Mouse (Mus musculus): ENCODE measurements around the gene Mrgprh. TPM values are rescaled to one million over a fixed set of nuclear protein-coding genes. Genes with fewer than 3 reads are reported as not detected.

Mrgprh gene
- polyA plus RNA-seq, 1 experiment = not detected

DNA sequence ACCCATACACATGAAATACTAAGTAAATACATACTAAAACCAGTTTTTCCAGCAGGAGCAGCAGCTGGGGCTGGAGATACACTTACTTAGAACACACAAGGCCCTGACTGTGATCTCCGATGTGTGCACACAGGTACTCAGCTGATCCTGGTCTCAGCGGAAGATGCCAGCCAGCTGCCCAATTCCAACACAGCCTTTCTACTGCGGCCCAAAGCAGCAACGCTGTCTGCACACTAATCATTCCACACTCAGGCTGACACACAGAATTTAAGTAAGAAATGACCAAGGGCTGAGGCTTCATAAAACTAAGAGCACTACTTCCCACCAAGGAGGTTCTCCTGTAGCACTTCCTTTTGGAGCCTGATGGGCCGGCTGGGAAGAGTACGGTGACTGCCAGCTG, 26.5 kb downstream of the Mrgprh start:
- Histone ChIP-seq H3K36me3 (ENCODE audit: control insufficient read depth, insufficient read depth) (peaks cover 7% of the 10 kb centered on the region), H3K4me2 (ENCODE audit: low read depth) (no peak overlapping the region), H3K27me3 (ENCODE audit: control insufficient read depth, insufficient read depth, insufficient read length) (no peaks in the 10 kb centered on the region), H3ac (ENCODE audit: control insufficient read depth, insufficient read length) (no peak overlapping the region), H3K79me2 (ENCODE audit: control insufficient read depth, insufficient read depth) (no peaks in the 10 kb centered on the region), H3K4me3 (no peak overlapping the region)
- TF ChIP-seq MYOG (IDR thresholded peaks at IDR 0.05; ENCODE audit: control insufficient read depth in 1 of 3, insufficient read depth in 1 of 3, insufficient read length in 2 of 3, low read depth in 2 of 3) (no peak), CEBPB (IDR thresholded peaks at IDR 0.05; ENCODE audit: insufficient read depth, poor library complexity, severe bottlenecking) (no peak)

DNA sequence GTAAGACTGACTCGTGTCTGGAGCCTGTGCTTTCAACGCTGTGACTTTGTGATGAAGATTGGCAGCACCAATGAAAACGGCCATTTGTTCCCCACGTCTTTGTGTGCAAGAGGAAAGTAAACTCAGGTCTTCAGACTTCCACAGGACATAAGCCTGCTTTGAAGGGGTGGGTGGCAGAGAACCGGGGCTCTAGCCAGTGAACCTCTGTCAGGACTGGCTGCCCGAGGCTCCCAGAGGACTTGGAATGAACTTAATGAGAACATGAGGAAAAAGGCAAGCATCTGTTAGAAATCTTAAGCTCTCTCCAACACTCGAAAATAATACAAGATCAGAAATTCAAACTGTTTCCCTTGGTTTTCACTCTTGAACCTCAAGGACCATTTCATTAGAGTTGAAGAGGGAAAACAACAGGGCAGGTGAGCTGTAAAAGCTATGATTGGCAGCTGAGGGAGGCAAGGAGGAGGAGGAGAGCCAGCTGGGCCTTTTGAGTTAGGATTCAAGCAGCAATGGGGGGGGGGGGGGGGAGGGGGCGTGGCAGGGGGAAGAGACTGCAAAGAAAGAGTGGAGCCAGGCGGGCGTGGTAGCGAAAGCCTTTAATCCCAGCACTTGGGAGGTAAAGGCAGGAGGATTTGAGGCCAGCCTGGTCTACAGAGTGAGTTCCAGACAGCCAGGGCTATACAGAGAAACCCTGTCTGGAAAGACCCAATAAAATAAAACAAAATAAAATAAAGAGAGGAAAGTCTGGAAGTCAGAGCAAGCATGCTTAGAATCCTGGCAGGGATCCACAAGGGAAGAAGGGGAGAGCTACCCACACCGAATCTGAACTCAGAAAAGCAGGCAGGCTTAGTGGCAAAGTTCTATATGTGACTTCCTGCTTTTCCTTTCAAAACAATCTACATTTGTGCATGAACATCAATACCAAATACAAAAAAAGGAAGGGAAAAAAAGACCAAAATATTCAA, 27.8 kb downstream of the Mrgprh start:
- H3ac ChIP-seq (ENCODE audit: control insufficient read depth, insufficient read length) = no peak overlapping the region
- H3K36me3 ChIP-seq (ENCODE audit: control insufficient read depth, insufficient read depth) = peaks cover 11% of the 10 kb centered on the region
- H3K4me2 ChIP-seq (ENCODE audit: low read depth) = no peak overlapping the region
- no peak overlapping the region for H3K4me3 ChIP-seq
- H3K79me2 ChIP-seq (ENCODE audit: control insufficient read depth, insufficient read depth) = no peaks in the 10 kb centered on the region
- H3K27me3 ChIP-seq (ENCODE audit: control insufficient read depth, insufficient read depth, insufficient read length) = no peaks in the 10 kb centered on the region
- TF ChIP-seq TCF3 (IDR thresholded peaks at IDR 0.05; ENCODE audit: insufficient read length, low read depth) = no peak
- no peak for TF ChIP-seq REST (IDR thresholded peaks at IDR 0.05; ENCODE audit: insufficient read depth, insufficient read length)
- no peak for TF ChIP-seq USF1 (IDR thresholded peaks at IDR 0.05; ENCODE audit: low read depth)
- no peak for TF ChIP-seq MAX (IDR thresholded peaks at IDR 0.05; ENCODE audit: low read depth)
- no peak for TF ChIP-seq CEBPB (IDR thresholded peaks at IDR 0.05; ENCODE audit: insufficient read depth, poor library complexity, severe bottlenecking)
- no peak for TF ChIP-seq MYOD1 (IDR thresholded peaks at IDR 0.05; ENCODE audit: control insufficient read depth in 1 of 3, insufficient read length in 2 of 3, low read depth in 2 of 3)

DNA sequence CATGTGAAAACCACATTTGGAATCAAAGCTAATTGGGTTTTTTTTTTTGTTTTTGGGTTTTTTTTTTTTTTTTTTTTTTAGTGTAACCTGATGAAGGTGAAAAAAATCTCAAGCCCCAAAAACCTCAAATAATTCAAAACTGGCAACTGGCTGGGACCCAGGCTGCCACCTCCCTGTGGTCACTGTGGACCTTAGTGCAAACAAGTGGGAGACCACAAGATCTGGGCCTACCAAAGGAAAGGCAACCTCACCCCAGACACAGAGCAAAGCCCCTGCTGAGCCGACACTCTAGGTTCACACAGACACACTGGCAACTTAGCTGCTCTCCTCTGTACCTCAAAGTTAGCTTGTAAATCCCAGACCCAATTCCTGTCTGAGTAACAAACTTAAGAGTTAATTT, 28.5 kb downstream of the Mrgprh start:
- no peak overlapping the region for H3K4me2 ChIP-seq (ENCODE audit: low read depth)

DNA sequence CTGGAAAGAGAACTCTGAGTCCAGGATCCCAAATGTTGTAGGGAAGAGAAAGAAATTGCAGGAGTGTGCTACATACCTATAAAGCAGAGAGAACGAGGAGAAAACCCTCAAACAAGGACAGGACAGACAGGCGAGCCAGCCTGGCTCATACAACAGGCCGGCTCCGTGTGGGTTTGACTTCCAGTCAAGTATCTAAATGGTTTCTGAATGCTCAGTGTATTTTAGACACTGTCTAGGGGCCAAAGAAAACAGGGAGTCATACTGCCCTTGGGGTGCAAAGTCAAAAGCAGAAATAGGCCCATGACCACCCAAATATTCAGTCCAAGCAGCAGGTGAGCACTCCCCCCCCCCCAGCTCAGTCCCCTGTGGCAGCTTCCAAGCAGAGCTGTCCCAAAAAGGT, 30.0 kb downstream of the Mrgprh start:
- Histone ChIP-seq H3K36me3 (ENCODE audit: control insufficient read depth, insufficient read depth) (peaks cover 11% of the 10 kb centered on the region), H3K79me2 (ENCODE audit: control insufficient read depth, insufficient read depth) (no peaks in the 10 kb centered on the region), H3K4me2 (ENCODE audit: low read depth) (no peak overlapping the region), H3ac (ENCODE audit: control insufficient read depth, insufficient read length) (no peak overlapping the region), H3K4me3 (no peak overlapping the region), H3K27me3 (ENCODE audit: control insufficient read depth, insufficient read depth, insufficient read length) (no peaks in the 10 kb centered on the region)
- TF ChIP-seq TCF3 (IDR thresholded peaks at IDR 0.05; ENCODE audit: insufficient read length, low read depth) = no peak

More for the DNA sequence above, 28.5 kb downstream of the Mrgprh start:
- Histone ChIP-seq H3K4me3 (no peak overlapping the region), H3ac (ENCODE audit: control insufficient read depth, insufficient read length) (no peak overlapping the region), H3K79me2 (ENCODE audit: control insufficient read depth, insufficient read depth) (no peaks in the 10 kb centered on the region), H3K36me3 (ENCODE audit: control insufficient read depth, insufficient read depth) (peaks cover 11% of the 10 kb centered on the region), H3K27me3 (ENCODE audit: control insufficient read depth, insufficient read depth, insufficient read length) (no peaks in the 10 kb centered on the region)
- TF ChIP-seq MYOG (IDR thresholded peaks at IDR 0.05; ENCODE audit: control insufficient read depth in 1 of 3, insufficient read depth in 1 of 3, insufficient read length in 2 of 3, low read depth in 2 of 3) (no peak), USF1 (IDR thresholded peaks at IDR 0.05; ENCODE audit: low read depth) (no peak), REST (IDR thresholded peaks at IDR 0.05; ENCODE audit: insufficient read depth, insufficient read length) (no peak), SRF (IDR thresholded peaks at IDR 0.05; ENCODE audit: control insufficient read depth, insufficient read length, low read depth) (no peak), E2F4 (IDR thresholded peaks at IDR 0.05; ENCODE audit: insufficient read depth) (no peak), MYOD1 (IDR thresholded peaks at IDR 0.05; ENCODE audit: control insufficient read depth in 1 of 3, insufficient read length in 2 of 3, low read depth in 2 of 3) (no peak), CEBPB (IDR thresholded peaks at IDR 0.05; ENCODE audit: insufficient read depth, poor library complexity, severe bottlenecking) (no peak), POLR2A (IDR thresholded peaks at IDR 0.05; ENCODE audit: insufficient read length, low read depth) (no peak), TCF12 (IDR thresholded peaks at IDR 0.05; ENCODE audit: insufficient read depth, poor library complexity, severe bottlenecking) (no peak), TCF3 (IDR thresholded peaks at IDR 0.05; ENCODE audit: insufficient read length, low read depth) (no peak), POLR2AphosphoS2 (IDR thresholded peaks at IDR 0.05; ENCODE audit: insufficient read length, low read depth) (no peak)

DNA sequence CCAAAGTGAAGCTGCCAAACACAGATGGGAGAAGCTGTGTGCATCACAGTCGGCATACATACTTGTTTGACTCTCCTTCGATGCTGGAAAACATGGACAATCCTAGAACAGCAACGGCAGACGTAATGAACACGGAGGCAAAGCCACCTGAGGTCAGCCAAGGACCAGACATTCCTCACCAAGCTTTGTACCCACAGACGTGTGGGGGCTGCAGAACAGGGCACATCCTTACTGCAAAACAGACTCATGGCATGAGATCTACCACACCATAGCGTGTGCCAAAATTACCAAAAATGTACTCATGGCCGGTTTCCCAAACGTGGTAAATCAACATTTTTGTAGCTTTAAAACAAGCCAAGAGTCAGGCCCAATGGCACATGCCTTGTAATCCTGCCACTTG, 30.6 kb downstream of the Mrgprh start:
- H3K4me3 ChIP-seq = no peak overlapping the region
- peaks cover 11% of the 10 kb centered on the region for H3K36me3 ChIP-seq (ENCODE audit: control insufficient read depth, insufficient read depth)
- TF ChIP-seq USF1 (IDR thresholded peaks at IDR 0.05; ENCODE audit: low read depth) (no peak), TCF12 (IDR thresholded peaks at IDR 0.05; ENCODE audit: insufficient read depth, poor library complexity, severe bottlenecking) (no peak), SRF (IDR thresholded peaks at IDR 0.05; ENCODE audit: control insufficient read depth, insufficient read length, low read depth) (no peak), REST (IDR thresholded peaks at IDR 0.05; ENCODE audit: insufficient read depth, insufficient read length) (no peak), POLR2A (IDR thresholded peaks at IDR 0.05; ENCODE audit: insufficient read length, low read depth) (no peak), POLR2AphosphoS2 (IDR thresholded peaks at IDR 0.05; ENCODE audit: insufficient read length, low read depth) (no peak), E2F4 (IDR thresholded peaks at IDR 0.05; ENCODE audit: insufficient read depth) (no peak), MAX (IDR thresholded peaks at IDR 0.05; ENCODE audit: low read depth) (no peak), TCF3 (IDR thresholded peaks at IDR 0.05; ENCODE audit: insufficient read length, low read depth) (no peak), CEBPB (IDR thresholded peaks at IDR 0.05; ENCODE audit: insufficient read depth, poor library complexity, severe bottlenecking) (no peak), MYOG (IDR thresholded peaks at IDR 0.05; ENCODE audit: control insufficient read depth in 1 of 3, insufficient read depth in 1 of 3, insufficient read length in 2 of 3, low read depth in 2 of 3) (no peak), MYOD1 (IDR thresholded peaks at IDR 0.05; ENCODE audit: control insufficient read depth in 1 of 3, insufficient read length in 2 of 3, low read depth in 2 of 3) (no peak)
- H3K27me3 ChIP-seq (ENCODE audit: control insufficient read depth, insufficient read depth, insufficient read length) = no peaks in the 10 kb centered on the region
- H3K4me2 ChIP-seq (ENCODE audit: low read depth) = no peak overlapping the region
- no peaks in the 10 kb centered on the region for H3K79me2 ChIP-seq (ENCODE audit: control insufficient read depth, insufficient read depth)
- no peak overlapping the region for H3ac ChIP-seq (ENCODE audit: control insufficient read depth, insufficient read length)

Data from myocyte (in vitro differentiated cells).